Mouse (Mus musculus): Measurements from ENCODE around the gene Tmem128. TPM values are rescaled to one million over a fixed set of nuclear protein-coding genes. Genes with fewer than 3 reads are reported as not detected.

The Tmem128 gene
- polyA plus RNA-seq, 1 experiment from 2014 or later: 47.4 TPM

DNA sequence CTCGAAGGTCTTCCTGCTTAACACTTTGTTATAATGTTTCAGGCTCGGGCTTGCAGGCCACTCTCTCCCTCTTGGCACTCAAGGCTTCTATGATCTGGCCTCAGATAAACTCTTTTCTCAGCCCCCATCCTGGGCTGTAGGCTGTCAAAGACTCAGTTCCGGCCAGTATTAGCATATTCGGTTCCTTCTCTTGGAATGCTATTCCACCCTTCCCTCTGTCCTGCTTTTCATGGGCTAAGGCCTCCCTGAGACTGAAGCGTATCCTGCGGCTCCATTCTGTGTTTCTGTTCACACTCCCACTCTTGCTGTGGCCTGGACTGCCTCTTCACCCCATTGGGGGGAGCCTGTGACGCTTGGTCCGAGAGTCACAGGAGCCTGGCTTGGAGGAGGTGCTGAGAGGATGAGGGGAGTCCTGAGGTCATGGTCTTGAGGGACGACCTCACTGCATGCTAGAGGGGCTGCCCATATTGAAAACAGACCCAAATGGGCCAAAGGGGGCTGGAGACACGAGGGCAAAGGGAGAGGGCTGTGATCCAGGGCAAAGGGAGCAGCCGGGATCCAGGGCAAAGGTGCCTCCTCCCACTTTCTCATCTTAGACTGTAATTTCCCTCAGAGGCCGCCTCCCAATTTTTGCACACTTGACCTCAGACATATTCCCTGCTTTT lies 18.1 kb downstream of the Tmem128 start:
- no peak overlapping the region for H3K27ac ChIP-seq (replicated peaks)
- H3K9me3 ChIP-seq: no peaks in the 10 kb centered on the region
- H3K4me1 ChIP-seq: peaks cover 19% of the 10 kb centered on the region
- H3K27me3 ChIP-seq (replicated peaks): peaks cover 85% of the 10 kb centered on the region
- no peak overlapping the region for H3K9ac ChIP-seq
- no peaks in the 10 kb centered on the region for H3K36me3 ChIP-seq
- ATAC-seq (ENCODE audit: extremely low read depth, insufficient number of reproducible peaks, low FRiP score, low TSS enrichment): no peak
- H3K4me2 ChIP-seq: peak overlapping the region; percentile 62
- WGBS: 10% methylated on average over 12 of the region's 12 CpGs
- peak overlapping the region; percentile 40 for H3K4me3 ChIP-seq

GRCm38 (mm10) chr5:38280075-38280474 lies 20.1 kb downstream of the Tmem128 start:
- H3K9me3 ChIP-seq: no peaks in the 10 kb centered on the region
- no peak overlapping the region for H3K4me2 ChIP-seq
- H3K4me3 ChIP-seq: no peak overlapping the region
- no peak overlapping the region for H3K27ac ChIP-seq (replicated peaks)
- peaks cover 19% of the 10 kb centered on the region for H3K4me1 ChIP-seq
- no peaks in the 10 kb centered on the region for H3K36me3 ChIP-seq
- no peak for ATAC-seq (ENCODE audit: extremely low read depth, insufficient number of reproducible peaks, low FRiP score, low TSS enrichment)
- no peak overlapping the region for H3K9ac ChIP-seq
- H3K27me3 ChIP-seq (replicated peaks): peaks cover 65% of the 10 kb centered on the region
- WGBS: 41% methylated on average over 1 of the region's 1 CpGs

- H3K27ac ChIP-seq (replicated peaks): no peak overlapping the region
- ATAC-seq (ENCODE audit: extremely low read depth, insufficient number of reproducible peaks, low FRiP score, low TSS enrichment): no peak
- H3K4me3 ChIP-seq: no peak overlapping the region
- WGBS: 65% methylated on average over 9 of the region's 9 CpGs
- H3K4me1 ChIP-seq: no peaks in the 10 kb centered on the region
- peaks cover 9% of the 10 kb centered on the region; the same call in 1 of the 2 replicates for H3K27me3 ChIP-seq (replicated peaks)
- no peak overlapping the region for H3K9ac ChIP-seq
- H3K4me2 ChIP-seq: no peak overlapping the region
- no peaks in the 10 kb centered on the region for H3K36me3 ChIP-seq
- H3K9me3 ChIP-seq: no peaks in the 10 kb centered on the region
These were observed 25.7 kb downstream of the Tmem128 start for GRCm38 (mm10) chr5:38285724-38286123.

- WGBS: 70% methylated on average over 3 of the region's 3 CpGs
- no peaks in the 10 kb centered on the region for H3K36me3 ChIP-seq
- no peak overlapping the region for H3K4me2 ChIP-seq
- H3K9me3 ChIP-seq: no peaks in the 10 kb centered on the region
- no peaks in the 10 kb centered on the region; the same call in 1 of the 2 replicates for H3K27me3 ChIP-seq (replicated peaks)
- H3K4me3 ChIP-seq: no peak overlapping the region
- no peak overlapping the region for H3K27ac ChIP-seq (replicated peaks)
- H3K9ac ChIP-seq: no peak overlapping the region
- no peak for ATAC-seq (ENCODE audit: extremely low read depth, insufficient number of reproducible peaks, low FRiP score, low TSS enrichment)
- H3K4me1 ChIP-seq: no peaks in the 10 kb centered on the region
These were observed 28.5 kb downstream of the Tmem128 start for GRCm38 (mm10) chr5:38288476-38288875.

DNA sequence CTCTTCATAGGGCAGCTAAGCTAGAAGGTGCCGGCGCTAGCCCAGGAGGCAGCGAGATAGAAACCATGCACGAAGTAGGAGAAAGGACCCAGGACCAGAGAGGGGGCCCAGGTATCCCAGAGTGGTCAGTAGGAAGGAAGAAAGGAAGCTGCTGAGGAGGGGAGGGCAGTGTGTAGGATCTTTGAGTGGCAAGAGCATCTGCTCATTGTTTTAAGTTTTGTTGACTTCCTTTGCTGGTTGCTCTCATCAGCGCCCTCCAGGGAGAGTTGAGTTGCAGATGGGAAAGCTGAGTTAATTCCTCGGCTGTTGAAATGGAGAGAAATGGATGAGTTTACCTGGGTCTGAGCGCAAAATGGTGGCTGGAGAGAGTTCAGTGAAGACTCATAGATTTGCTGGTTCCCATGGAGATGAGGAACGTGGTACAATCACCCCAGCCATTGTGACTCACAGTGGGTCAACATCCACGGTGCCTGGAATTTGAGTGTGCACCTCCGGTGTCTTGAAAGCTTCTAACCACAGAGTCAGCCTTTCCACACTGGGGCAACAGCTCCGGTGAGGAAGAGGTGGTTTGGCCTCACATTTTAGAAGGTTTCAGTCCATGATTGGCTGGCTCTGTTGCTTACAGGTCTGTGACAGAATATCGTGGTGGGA lies 41.9 kb downstream of the Tmem128 start:
- no peak for ATAC-seq (ENCODE audit: extremely low read depth, insufficient number of reproducible peaks, low FRiP score, low TSS enrichment)
- Histone ChIP-seq H3K27me3 (replicated peaks) (peaks cover 6% of the 10 kb centered on the region), H3K27ac (replicated peaks) (no peak overlapping the region), H3K4me1 (no peaks in the 10 kb centered on the region), H3K4me2 (no peak overlapping the region), H3K9me3 (no peaks in the 10 kb centered on the region), H3K9ac (no peak overlapping the region), H3K36me3 (no peaks in the 10 kb centered on the region), H3K4me3 (no peak overlapping the region)
- WGBS: 79% methylated on average over 12 of the region's 12 CpGs

GRCm38 (mm10) chr5:38302651-38303050 lies 42.7 kb downstream of the Tmem128 start:
- no peaks in the 10 kb centered on the region for H3K4me1 ChIP-seq
- 59% methylated on average over 12 of the region's 12 CpGs for WGBS
- no peak overlapping the region for H3K4me3 ChIP-seq
- H3K4me2 ChIP-seq: no peak overlapping the region
- H3K27me3 ChIP-seq (replicated peaks): peaks cover 6% of the 10 kb centered on the region
- ATAC-seq (ENCODE audit: extremely low read depth, insufficient number of reproducible peaks, low FRiP score, low TSS enrichment): no peak
- H3K27ac ChIP-seq (replicated peaks): no peak overlapping the region
- H3K9ac ChIP-seq: no peak overlapping the region
- H3K36me3 ChIP-seq: no peaks in the 10 kb centered on the region
- no peaks in the 10 kb centered on the region for H3K9me3 ChIP-seq

DNA sequence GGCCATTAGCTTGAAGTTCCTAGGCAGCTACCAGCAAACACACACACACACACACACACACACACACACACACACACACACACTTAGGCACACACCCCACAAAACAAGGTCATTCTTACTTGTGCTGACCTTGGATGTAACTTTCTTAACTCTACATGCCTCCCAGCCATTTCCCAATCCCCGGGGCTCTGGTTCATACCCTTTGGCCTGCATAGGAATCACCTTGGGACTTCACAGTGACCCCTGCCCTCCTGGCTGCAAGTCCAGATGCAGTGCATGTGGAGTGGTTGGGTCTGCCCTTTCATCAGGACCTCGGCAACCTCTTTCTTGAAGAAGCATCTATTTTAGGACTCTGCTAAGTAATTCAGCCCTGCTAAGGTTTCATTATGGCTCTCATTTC lies 45.3 kb downstream of the Tmem128 start:
- ATAC-seq (ENCODE audit: extremely low read depth, insufficient number of reproducible peaks, low FRiP score, low TSS enrichment): no peak
- Histone ChIP-seq H3K9me3 (no peaks in the 10 kb centered on the region), H3K4me2 (no peak overlapping the region), H3K27me3 (replicated peaks) (peaks cover 21% of the 10 kb centered on the region), H3K9ac (no peak overlapping the region), H3K4me3 (no peak overlapping the region), H3K36me3 (no peaks in the 10 kb centered on the region), H3K4me1 (no peaks in the 10 kb centered on the region), H3K27ac (replicated peaks) (no peak overlapping the region)
- WGBS: 60% methylated on average over 2 of the region's 2 CpGs

GRCm38 (mm10) chr5:38307255-38308101 lies 47.5 kb downstream of the Tmem128 start:
- peak overlapping the region; percentile 51; the same call in 1 of the 2 replicates for H3K9ac ChIP-seq
- H3K4me3 ChIP-seq: peak overlapping the region; percentile 41
- no peaks in the 10 kb centered on the region for H3K36me3 ChIP-seq
- peak overlapping the region; percentile 65 for H3K4me2 ChIP-seq
- H3K27ac ChIP-seq (replicated peaks): no peak overlapping the region
- no peaks in the 10 kb centered on the region for H3K4me1 ChIP-seq
- peaks cover 21% of the 10 kb centered on the region for H3K27me3 ChIP-seq (replicated peaks)
- ATAC-seq (ENCODE audit: extremely low read depth, insufficient number of reproducible peaks, low FRiP score, low TSS enrichment): no peak
- H3K9me3 ChIP-seq: no peaks in the 10 kb centered on the region
- 10% methylated on average over 26 of the region's 26 CpGs for WGBS

GRCm38 (mm10) chr5:38308873-38309272 lies 48.9 kb downstream of the Tmem128 start:
- 47% methylated on average over 5 of the region's 5 CpGs for WGBS
- no peak overlapping the region for H3K4me2 ChIP-seq
- no peaks in the 10 kb centered on the region for H3K9me3 ChIP-seq
- no peak overlapping the region for H3K4me3 ChIP-seq
- no peaks in the 10 kb centered on the region for H3K36me3 ChIP-seq
- no peaks in the 10 kb centered on the region for H3K4me1 ChIP-seq
- no peak overlapping the region for H3K27ac ChIP-seq (replicated peaks)
- peaks cover 21% of the 10 kb centered on the region for H3K27me3 ChIP-seq (replicated peaks)
- no peak for ATAC-seq (ENCODE audit: extremely low read depth, insufficient number of reproducible peaks, low FRiP score, low TSS enrichment)
- no peak overlapping the region for H3K9ac ChIP-seq

GRCm38 (mm10) chr5:38309795-38310194 lies 49.8 kb downstream of the Tmem128 start:
- Histone ChIP-seq H3K9me3 (no peaks in the 10 kb centered on the region), H3K4me2 (no peak overlapping the region), H3K9ac (no peak overlapping the region), H3K27me3 (replicated peaks) (peaks cover 30% of the 10 kb centered on the region), H3K4me3 (no peak overlapping the region), H3K4me1 (no peaks in the 10 kb centered on the region), H3K36me3 (no peaks in the 10 kb centered on the region), H3K27ac (replicated peaks) (no peak overlapping the region)
- 51% methylated on average over 3 of the region's 3 CpGs for WGBS
- ATAC-seq (ENCODE audit: extremely low read depth, insufficient number of reproducible peaks, low FRiP score, low TSS enrichment): no peak

Measured in heart, embryonic 13.5 days (tissue).